Mouse (Mus musculus): ENCODE results near the gene Tmem9b. TPM values are rescaled to one million over a fixed set of nuclear protein-coding genes. Genes with fewer than 3 reads are reported as not detected.

The Tmem9b gene
- polyA plus RNA-seq, 1 experiment, result 31.5 TPM

- Histone ChIP-seq H3K36me3 (ENCODE audit: control insufficient read depth, insufficient read depth, low read length) (peaks cover 1% of the 10 kb centered on the region; the same call in 1 of the 2 replicates), H3K27me3 (ENCODE audit: control insufficient read depth, insufficient read depth, low read length) (no peaks in the 10 kb centered on the region), H3K4me3 (ENCODE audit: control insufficient read depth, low read depth, low read length) (peak within 1 kb of the TSS; percentile 98), H3K27ac (ENCODE audit: control insufficient read depth, insufficient read depth, low read depth, low read length) (peak within 1 kb of the TSS; percentile 93), H3K4me1 (ENCODE audit: control insufficient read depth, insufficient read depth, low read length) (peaks cover 11% of the 10 kb centered on the region)
- peak; percentile 83 for TF ChIP-seq POLR2A (IDR thresholded peaks at IDR 0.05; ENCODE audit: control insufficient read depth, low read depth, low read length)
- TF ChIP-seq CTCF (IDR thresholded peaks at IDR 0.05; ENCODE audit: control insufficient read depth, insufficient read depth, insufficient replicate concordance, low read depth, low read length), result no peak
These were observed 49.3 kb downstream of the Tmem9b start, which contains the start of the genes St5 and Akip1 for GRCm38 (mm10) chr7:109703190-109704015. Gene St5 (minus strand): TSS chr7:109703605. Gene Akip1 (plus strand): TSS chr7:109703690.

DNA sequence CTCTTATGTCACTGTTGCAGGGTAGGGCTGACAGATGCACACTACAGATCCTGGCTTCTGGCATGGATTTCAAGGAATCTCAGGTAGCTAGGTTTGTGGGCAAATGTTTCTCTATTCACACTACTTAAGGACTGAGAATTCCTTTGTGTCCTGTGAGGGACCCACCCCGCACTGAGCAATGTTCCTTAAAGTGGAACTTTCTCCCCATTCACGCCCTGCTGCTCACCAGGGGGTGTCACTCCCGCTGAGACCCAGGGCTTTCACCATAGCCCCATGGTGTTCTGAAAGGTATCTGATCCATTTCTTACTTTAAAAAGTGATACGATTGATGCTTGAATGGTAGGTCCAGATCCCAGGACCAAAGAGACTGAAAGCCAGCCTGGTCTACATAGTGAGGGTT is 50.0 kb downstream of the Tmem9b start:
- Histone ChIP-seq H3K27me3 (ENCODE audit: control insufficient read depth, insufficient read depth, low read length) (no peaks in the 10 kb centered on the region), H3K4me1 (ENCODE audit: control insufficient read depth, insufficient read depth, low read length) (peaks cover 11% of the 10 kb centered on the region), H3K4me3 (ENCODE audit: control insufficient read depth, low read depth, low read length) (peak overlapping the region; percentile 98; the same call in 1 of the 2 replicates), H3K27ac (ENCODE audit: control insufficient read depth, insufficient read depth, low read depth, low read length) (peak overlapping the region; percentile 90; the same call in 1 of the 2 replicates), H3K36me3 (ENCODE audit: control insufficient read depth, insufficient read depth, low read length) (no peaks in the 10 kb centered on the region; the same call in 1 of the 2 replicates)
- no peak for TF ChIP-seq POLR2A (IDR thresholded peaks at IDR 0.05; ENCODE audit: control insufficient read depth, low read depth, low read length)
- TF ChIP-seq CTCF (IDR thresholded peaks at IDR 0.05; ENCODE audit: control insufficient read depth, insufficient read depth, insufficient replicate concordance, low read depth, low read length), result no peak

DNA sequence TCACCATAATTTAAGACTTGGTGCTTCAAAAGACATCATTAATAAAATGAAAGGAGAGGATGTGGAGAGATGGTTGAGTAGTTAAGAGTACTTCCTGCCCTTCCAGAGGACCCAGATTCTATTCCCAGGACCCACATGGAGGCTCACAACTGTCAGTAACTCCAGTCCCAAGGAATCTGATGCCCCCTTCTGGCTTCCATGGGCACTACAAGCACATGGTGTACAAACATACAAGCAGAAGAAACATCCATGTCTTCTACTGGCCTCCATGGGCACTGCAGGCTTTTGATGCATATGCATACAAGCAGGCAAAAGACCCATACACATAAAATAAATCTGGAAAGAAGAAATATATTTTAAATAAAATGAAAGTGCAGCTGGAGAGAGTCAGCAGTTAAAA is 52.5 kb downstream of the Tmem9b start:
- Histone ChIP-seq H3K27me3 (ENCODE audit: control insufficient read depth, insufficient read depth, low read length) (no peaks in the 10 kb centered on the region), H3K27ac (ENCODE audit: control insufficient read depth, insufficient read depth, low read depth, low read length) (no peak overlapping the region), H3K4me1 (ENCODE audit: control insufficient read depth, insufficient read depth, low read length) (peaks cover 11% of the 10 kb centered on the region), H3K36me3 (ENCODE audit: control insufficient read depth, insufficient read depth, low read length) (no peaks in the 10 kb centered on the region), H3K4me3 (ENCODE audit: control insufficient read depth, low read depth, low read length) (no peak overlapping the region)
- TF ChIP-seq POLR2A (IDR thresholded peaks at IDR 0.05; ENCODE audit: control insufficient read depth, low read depth, low read length), result no peak
- no peak for TF ChIP-seq CTCF (IDR thresholded peaks at IDR 0.05; ENCODE audit: control insufficient read depth, insufficient read depth, insufficient replicate concordance, low read depth, low read length)

DNA sequence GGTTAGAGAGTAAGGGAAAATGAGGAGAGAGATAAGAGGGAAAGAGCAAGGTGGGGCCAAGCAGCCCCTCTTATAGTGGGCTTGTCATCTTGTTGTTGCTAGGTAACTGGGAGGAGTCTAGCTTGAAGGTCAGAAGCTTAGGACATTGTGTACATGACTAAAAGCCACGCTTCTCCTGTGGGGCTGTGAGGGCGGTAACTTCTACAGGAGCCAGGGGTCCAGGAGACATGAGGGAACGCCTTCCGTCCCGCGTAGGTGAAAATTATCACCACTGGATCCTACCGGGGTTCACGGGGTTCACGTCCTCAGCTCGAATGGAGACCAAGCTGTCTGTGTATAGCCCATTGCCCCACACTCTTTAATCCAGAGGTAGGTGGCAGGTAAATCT is 57.3 kb downstream of the Tmem9b start:
- no peak overlapping the region for H3K27ac ChIP-seq (ENCODE audit: control insufficient read depth, insufficient read depth, low read depth, low read length)
- H3K27me3 ChIP-seq (ENCODE audit: control insufficient read depth, insufficient read depth, low read length), result no peaks in the 10 kb centered on the region
- no peaks in the 10 kb centered on the region for H3K36me3 ChIP-seq (ENCODE audit: control insufficient read depth, insufficient read depth, low read length)
- 0 out of 2 replicates have a peak, but pooled peaks cover 2% of the 10 kb centered on the region for H3K4me1 ChIP-seq (ENCODE audit: control insufficient read depth, insufficient read depth, low read length)
- H3K4me3 ChIP-seq (ENCODE audit: control insufficient read depth, low read depth, low read length), result no peak overlapping the region
- TF ChIP-seq POLR2A (IDR thresholded peaks at IDR 0.05; ENCODE audit: control insufficient read depth, low read depth, low read length) (no peak), CTCF (IDR thresholded peaks at IDR 0.05; ENCODE audit: control insufficient read depth, insufficient read depth, insufficient replicate concordance, low read depth, low read length) (no peak)

GRCm38 (mm10) chr7:109694576-109695338 is 57.9 kb downstream of the Tmem9b start:
- H3K27ac ChIP-seq (ENCODE audit: control insufficient read depth, insufficient read depth, low read depth, low read length), result no peak overlapping the region
- TF ChIP-seq POLR2A (IDR thresholded peaks at IDR 0.05; ENCODE audit: control insufficient read depth, low read depth, low read length) (no peak), CTCF (IDR thresholded peaks at IDR 0.05; ENCODE audit: control insufficient read depth, insufficient read depth, insufficient replicate concordance, low read depth, low read length) (no peak)
- H3K27me3 ChIP-seq (ENCODE audit: control insufficient read depth, insufficient read depth, low read length), result no peaks in the 10 kb centered on the region
- H3K4me1 ChIP-seq (ENCODE audit: control insufficient read depth, insufficient read depth, low read length), result 0 out of 2 replicates have a peak, but pooled peaks cover 2% of the 10 kb centered on the region
- no peaks in the 10 kb centered on the region for H3K36me3 ChIP-seq (ENCODE audit: control insufficient read depth, insufficient read depth, low read length)
- H3K4me3 ChIP-seq (ENCODE audit: control insufficient read depth, low read depth, low read length), result no peak overlapping the region

DNA sequence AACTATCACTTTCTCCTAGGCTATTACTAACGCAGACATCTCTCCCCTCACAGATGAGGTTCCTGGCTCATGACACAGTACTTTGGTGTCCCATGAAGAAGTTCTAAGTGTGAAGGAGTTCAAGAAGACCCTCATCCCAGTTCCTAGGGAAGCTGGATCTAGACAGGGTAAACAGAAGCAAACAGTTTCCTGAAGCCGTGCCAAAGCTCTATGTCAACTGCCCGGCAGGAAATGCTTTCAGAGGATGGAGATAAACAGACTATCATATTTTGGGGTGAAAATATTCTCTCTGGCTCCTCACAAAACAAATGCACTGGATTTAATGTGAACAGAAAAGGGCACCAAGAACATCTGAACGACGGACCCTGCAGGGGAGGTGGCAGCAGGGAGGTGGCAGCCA is 61.7 kb downstream of the Tmem9b start:
- Histone ChIP-seq H3K4me1 (ENCODE audit: control insufficient read depth, insufficient read depth, low read length) (0 out of 2 replicates have a peak, but pooled peaks cover 2% of the 10 kb centered on the region), H3K4me3 (ENCODE audit: control insufficient read depth, low read depth, low read length) (no peak overlapping the region), H3K27ac (ENCODE audit: control insufficient read depth, insufficient read depth, low read depth, low read length) (no peak overlapping the region), H3K27me3 (ENCODE audit: control insufficient read depth, insufficient read depth, low read length) (no peaks in the 10 kb centered on the region), H3K36me3 (ENCODE audit: control insufficient read depth, insufficient read depth, low read length) (no peaks in the 10 kb centered on the region)
- TF ChIP-seq POLR2A (IDR thresholded peaks at IDR 0.05; ENCODE audit: control insufficient read depth, low read depth, low read length), result no peak
- no peak for TF ChIP-seq CTCF (IDR thresholded peaks at IDR 0.05; ENCODE audit: control insufficient read depth, insufficient read depth, insufficient replicate concordance, low read depth, low read length)

DNA sequence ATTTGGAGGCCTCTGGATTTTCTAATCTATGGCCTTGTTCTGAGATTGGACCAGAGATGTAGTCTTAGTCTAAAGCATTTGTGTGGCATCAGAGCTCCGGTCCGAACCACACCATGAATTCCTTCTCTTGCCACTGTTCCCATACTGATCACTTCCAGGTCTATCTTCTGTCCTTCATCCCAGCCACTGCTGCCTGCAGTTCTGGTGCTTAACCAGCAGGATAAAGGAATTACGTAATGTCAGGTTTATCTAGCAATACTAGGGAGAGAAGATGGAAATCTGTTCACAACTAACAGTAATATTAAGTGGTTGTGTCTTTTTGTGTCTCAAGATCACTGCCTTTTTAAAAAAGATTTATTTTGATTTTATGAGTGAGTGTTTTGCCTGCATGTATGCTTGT is 62.6 kb downstream of the Tmem9b start:
- Histone ChIP-seq H3K27me3 (ENCODE audit: control insufficient read depth, insufficient read depth, low read length) (no peaks in the 10 kb centered on the region), H3K36me3 (ENCODE audit: control insufficient read depth, insufficient read depth, low read length) (no peaks in the 10 kb centered on the region), H3K4me1 (ENCODE audit: control insufficient read depth, insufficient read depth, low read length) (0 out of 2 replicates have a peak, but pooled peaks cover 2% of the 10 kb centered on the region), H3K27ac (ENCODE audit: control insufficient read depth, insufficient read depth, low read depth, low read length) (no peak overlapping the region), H3K4me3 (ENCODE audit: control insufficient read depth, low read depth, low read length) (no peak overlapping the region)
- TF ChIP-seq CTCF (IDR thresholded peaks at IDR 0.05; ENCODE audit: control insufficient read depth, insufficient read depth, insufficient replicate concordance, low read depth, low read length), result no peak
- TF ChIP-seq POLR2A (IDR thresholded peaks at IDR 0.05; ENCODE audit: control insufficient read depth, low read depth, low read length), result no peak
